In genomic region chr5:132785291-132785690, GRCm38 (mm10) we compare ENCODE assay signal across 18 mouse cellular contexts.
DNase-seq lines count a peak whose midpoint lies in the region; ATAC-seq lines count a peak whose summit lies in the region.
"Had no signal": no experiment of that assay in that cellular context is flagged by ENCODE, and none has a peak within 500 bp of the region (broad histone marks: within the 10 kb centered on the region; RNA-seq: fewer than 3 reads in every experiment).

No protein-coding gene starts in this region.

- H3K4me3 ChIP-seq in heart, embryonic 11.5 days (ENCODE audit: low read depth, low read length), result no peak overlapping the region
- H3K4me3 ChIP-seq in forebrain, embryonic 12.5 days (replicated peaks), result no peak overlapping the region
- H3K4me3 ChIP-seq: forebrain, embryonic 15.5 days; myocyte had no signal

- H3K9ac ChIP-seq in heart, embryonic 11.5 days (ENCODE audit: low read depth, low read length), result no peak overlapping the region
- no peak overlapping the region for H3K9ac ChIP-seq in forebrain, embryonic 12.5 days
- H3K9ac ChIP-seq: forebrain, embryonic 15.5 days; hindbrain, embryonic 14.5 days; lung, embryonic 14.5 days had no signal

- peak; percentile 69 to 88 for DNase-seq in adrenal gland, adult (ENCODE audit: inconsistent age in 2 of 2, low spot score in 1 of 2)
- DNase-seq in adrenal gland, postnatal 4 days (ENCODE audit: low spot score in 2 of 2), result no peak
- DNase-seq in heart, adult 8-10 months (ENCODE audit: low spot score), result peak; percentile 47
- peak; percentile 4 for DNase-seq in urinary bladder, postnatal 14 days (ENCODE audit: low spot score)
- no peak for DNase-seq in urinary bladder, postnatal 25 days (ENCODE audit: low spot score)
- no peak for DNase-seq in left cerebral cortex, postnatal 25 days (ENCODE audit: low spot score in 2 of 2)
- DNase-seq: cerebellum, adult 11-12 months; kidney, adult 11 months; kidney, postnatal 4 days; liver; lung, embryonic 14.5 days; thymus, postnatal 36 days had no signal

- no peak for ATAC-seq in heart, embryonic 11.5 days (replicated peaks; ENCODE audit: insufficient number of reproducible peaks, low FRiP score, low TSS enrichment)
- ATAC-seq in forebrain, embryonic 12.5 days (ENCODE audit: low FRiP score), result no peak
- ATAC-seq: forebrain, embryonic 15.5 days had no signal

- H3K4me1 ChIP-seq in heart, embryonic 11.5 days (ENCODE audit: control insufficient read depth, insufficient read depth, low read length), result no peaks in the 10 kb centered on the region
- H3K4me1 ChIP-seq in forebrain, embryonic 12.5 days, result no peaks in the 10 kb centered on the region; the same call in 1 of the 2 replicates

- 55% methylated on average over 3 of the region's 3 CpGs for WGBS in heart, embryonic 11.5 days (ENCODE audit: insufficient replicate concordance)
- WGBS in forebrain, embryonic 12.5 days, result 72% methylated on average over 3 of the region's 3 CpGs

- intact Hi-C loops in left cerebral cortex, postnatal 25 days (cut with DNase I), result no loop called here

- H3K4me2 ChIP-seq in heart, embryonic 11.5 days, result no peak overlapping the region
- H3K4me2 ChIP-seq in forebrain, embryonic 12.5 days, result no peak overlapping the region
- H3K4me2 ChIP-seq: forebrain, embryonic 15.5 days; hindbrain, embryonic 14.5 days; lung, embryonic 14.5 days had no signal

- H3K36me3 ChIP-seq in heart, embryonic 11.5 days (ENCODE audit: control insufficient read depth, insufficient read depth, low read length), result no peaks in the 10 kb centered on the region
- H3K36me3 ChIP-seq in forebrain, embryonic 12.5 days (replicated peaks), result no peaks in the 10 kb centered on the region
- H3K36me3 ChIP-seq: forebrain, embryonic 15.5 days had no signal

- no peaks in the 10 kb centered on the region for H3K27me3 ChIP-seq in heart, embryonic 11.5 days (ENCODE audit: control insufficient read depth, insufficient read depth, low read length)
- H3K27me3 ChIP-seq in forebrain, embryonic 12.5 days, result no peaks in the 10 kb centered on the region
- H3K27me3 ChIP-seq: CH12.LX; forebrain, embryonic 15.5 days had no signal

- H3K27ac ChIP-seq in heart, embryonic 11.5 days (ENCODE audit: low read depth, low read length), result no peak overlapping the region
- H3K27ac ChIP-seq in forebrain, embryonic 12.5 days, result no peak overlapping the region
- H3K27ac ChIP-seq: forebrain, embryonic 15.5 days; hindbrain, embryonic 14.5 days had no signal

- H3K9me3 ChIP-seq in heart, embryonic 11.5 days (replicated peaks; ENCODE audit: control insufficient read depth, low read length), result no peaks in the 10 kb centered on the region
- H3K9me3 ChIP-seq in forebrain, embryonic 12.5 days, result no peaks in the 10 kb centered on the region
- H3K9me3 ChIP-seq: forebrain, embryonic 15.5 days had no signal

Comparison
In these comparisons a context has a peak if more than half of its experiments do, and no peak if none do; other contexts are left out.
1. DNase-seq: peak in adrenal gland, adult (2 of 2), heart, adult 8-10 months (single experiment) and urinary bladder, postnatal 14 days (single experiment); none in adrenal gland, postnatal 4 days (0 of 2), urinary bladder, postnatal 25 days (single experiment) and left cerebral cortex, postnatal 25 days (0 of 2).